Mouse (Mus musculus): ENCODE measurements at regions not wholly inside any gene's neighbourhood (a gene's known extent, or its start where the extent isn't known, plus 50 kb on each side); places are given as distances from the start of the nearest gene placed in this dataset.

DNA sequence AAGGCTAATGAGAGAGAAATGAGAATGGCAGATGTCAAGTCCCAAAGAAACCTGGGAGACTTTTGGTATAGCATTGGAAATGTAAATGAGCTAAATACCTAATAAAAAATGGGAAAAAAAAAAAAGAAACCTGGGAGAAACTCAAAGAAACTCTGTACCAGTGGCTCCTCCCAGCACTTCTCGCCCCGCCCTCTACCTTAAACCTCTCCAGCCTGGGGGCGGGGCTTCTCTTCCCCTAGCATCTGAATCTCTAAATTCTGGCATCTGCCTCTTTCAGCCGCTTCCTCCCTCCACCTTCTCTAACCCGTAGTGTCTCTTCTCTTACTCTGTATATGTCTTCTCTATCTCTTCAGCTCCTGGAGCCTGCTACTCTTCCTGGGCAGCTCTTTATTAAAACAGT lies 53.2 kb downstream of the Gpr6 start:
- ATAC-seq, result no peak

DNA sequence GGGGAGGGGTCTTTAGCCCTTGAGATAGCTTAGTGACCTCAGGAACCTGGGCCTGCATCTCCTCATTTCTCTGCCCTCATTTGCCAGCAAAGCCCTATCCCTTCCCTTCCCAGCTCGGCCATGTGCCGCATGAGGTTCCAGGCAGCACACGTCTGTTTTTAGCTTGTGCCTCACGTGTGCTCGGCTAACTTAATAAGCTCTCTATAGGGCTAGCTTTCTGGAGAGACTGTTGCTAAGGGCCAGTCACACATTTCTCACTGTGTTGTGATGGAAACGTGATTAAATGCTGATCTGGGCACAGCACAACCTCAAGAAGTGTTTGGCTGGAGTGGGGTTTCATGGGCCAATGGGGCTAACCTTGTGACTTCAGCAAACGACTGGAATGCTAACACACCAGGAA lies 55.5 kb downstream of the Gpr6 start:
- ATAC-seq, result no peak

DNA sequence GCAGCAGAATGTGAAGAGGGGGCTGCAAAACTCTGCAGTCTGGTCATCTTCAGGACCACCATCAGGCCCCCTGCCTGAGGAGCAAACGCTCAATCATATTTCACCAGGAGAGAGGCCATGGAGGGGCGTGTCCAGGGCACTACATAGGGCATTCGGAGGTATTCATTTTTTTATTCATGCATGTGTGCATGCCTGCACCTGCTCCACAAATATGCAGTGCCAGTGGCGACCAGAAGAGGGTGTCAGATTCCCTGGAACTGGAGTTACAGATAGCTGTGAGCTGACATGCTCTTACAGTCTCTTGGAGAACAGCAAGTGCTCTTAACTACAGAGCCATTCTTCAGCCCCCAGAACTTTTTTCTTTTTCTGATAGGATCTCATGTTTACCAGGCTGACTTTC lies 56.4 kb downstream of the Gpr6 start:
- ATAC-seq, result no peak

DNA sequence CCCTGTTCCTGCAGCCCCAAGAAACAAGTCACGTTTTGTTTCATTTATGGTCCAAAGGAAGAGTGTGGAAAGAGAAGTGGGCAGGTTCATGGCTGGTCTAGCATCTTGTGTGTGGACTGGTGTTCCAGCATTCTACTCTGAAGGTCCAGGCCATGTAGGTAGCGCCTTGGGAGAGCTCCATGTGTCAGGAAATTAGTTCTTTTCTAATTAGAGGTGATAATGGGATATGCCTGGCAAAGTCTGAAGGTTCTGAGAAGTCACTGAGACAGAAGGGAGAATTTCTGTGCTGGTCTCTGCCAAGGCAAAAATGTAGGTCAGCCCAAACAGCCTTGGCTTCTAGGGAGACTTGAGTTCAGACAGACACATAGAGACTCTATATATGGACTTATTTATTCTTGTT lies 61.5 kb downstream of the Gpr6 start:
- ATAC-seq, result no peak

DNA sequence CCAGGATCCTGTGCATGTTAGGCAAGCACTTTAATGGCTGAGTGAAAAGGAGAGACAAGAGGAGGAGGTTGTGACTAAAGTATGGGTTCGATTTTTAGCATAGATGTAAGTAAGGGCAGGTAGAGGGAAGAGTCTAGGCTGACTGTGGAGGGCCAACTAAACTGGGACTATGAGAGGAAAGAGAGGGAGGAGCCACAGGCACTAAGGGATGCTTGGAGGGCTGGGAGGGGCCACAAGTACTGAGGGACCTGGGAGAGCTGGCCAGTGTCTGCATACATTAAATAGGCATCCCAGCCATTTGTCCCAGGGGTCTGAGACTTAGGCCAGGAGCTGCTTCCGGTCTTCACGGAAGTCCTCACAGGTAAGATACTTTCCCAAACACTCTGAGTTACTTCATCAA lies 64.2 kb downstream of the Gpr6 start:
- ATAC-seq, result no peak

DNA sequence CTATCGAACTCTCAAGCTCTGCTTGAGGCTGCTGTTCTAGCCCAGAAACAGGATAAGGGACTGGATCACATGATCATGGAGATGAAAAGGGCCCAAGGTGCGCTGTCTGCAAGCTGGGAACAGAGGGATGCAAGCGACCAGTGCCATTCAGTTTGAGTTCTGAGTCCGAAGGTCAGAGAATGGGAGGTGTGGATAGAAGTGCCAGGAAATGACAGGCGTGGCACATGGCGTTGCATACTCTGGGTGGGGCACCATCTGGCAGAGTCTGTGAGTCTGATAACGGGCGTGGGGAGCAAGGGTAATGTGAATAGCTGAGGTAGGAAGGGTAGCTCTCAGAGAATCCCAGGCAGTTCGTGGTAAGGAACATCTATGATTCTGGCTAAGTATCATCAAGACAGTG lies 65.5 kb downstream of the Gpr6 start:
- ATAC-seq, result no peak

DNA sequence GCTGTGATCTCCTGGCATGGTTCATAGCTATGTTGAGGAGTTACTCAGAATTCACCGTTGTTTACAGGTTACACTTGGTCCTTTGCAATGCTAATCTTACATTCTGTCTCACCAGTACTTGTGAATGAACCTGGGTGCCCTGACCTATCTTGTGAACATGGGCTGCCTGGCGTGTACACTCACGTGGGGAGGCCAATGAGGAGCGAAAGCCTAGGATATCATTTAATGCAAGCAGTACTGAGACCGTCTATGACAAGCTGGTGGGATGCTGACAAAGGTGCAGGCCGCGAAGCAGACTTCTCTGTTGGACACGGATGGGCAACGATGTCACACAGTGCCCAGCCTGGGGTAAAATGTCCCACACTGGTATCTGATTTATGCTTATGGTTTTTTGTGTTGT lies 66.3 kb downstream of the Gpr6 start:
- no peak for ATAC-seq

DNA sequence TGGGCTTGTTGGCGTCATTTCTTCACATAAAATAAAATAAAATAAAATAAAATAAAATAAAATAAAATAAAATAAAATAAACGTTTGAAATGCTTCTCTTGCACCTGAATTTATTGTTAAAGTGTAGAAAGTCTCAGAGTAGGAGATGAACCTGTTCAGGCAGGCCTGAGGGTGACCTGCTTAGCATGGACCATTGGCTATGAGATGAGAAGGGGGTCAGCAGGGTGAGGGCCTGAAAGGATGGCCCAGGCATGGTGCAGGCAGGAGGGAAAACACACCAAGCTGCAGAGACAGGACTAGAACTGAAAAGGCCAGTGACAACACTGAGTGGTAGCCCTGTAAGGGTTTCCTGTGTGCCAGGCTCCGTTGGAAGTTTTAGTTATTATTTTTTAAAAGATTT lies 67.3 kb downstream of the Gpr6 start:
- ATAC-seq, result no peak

DNA sequence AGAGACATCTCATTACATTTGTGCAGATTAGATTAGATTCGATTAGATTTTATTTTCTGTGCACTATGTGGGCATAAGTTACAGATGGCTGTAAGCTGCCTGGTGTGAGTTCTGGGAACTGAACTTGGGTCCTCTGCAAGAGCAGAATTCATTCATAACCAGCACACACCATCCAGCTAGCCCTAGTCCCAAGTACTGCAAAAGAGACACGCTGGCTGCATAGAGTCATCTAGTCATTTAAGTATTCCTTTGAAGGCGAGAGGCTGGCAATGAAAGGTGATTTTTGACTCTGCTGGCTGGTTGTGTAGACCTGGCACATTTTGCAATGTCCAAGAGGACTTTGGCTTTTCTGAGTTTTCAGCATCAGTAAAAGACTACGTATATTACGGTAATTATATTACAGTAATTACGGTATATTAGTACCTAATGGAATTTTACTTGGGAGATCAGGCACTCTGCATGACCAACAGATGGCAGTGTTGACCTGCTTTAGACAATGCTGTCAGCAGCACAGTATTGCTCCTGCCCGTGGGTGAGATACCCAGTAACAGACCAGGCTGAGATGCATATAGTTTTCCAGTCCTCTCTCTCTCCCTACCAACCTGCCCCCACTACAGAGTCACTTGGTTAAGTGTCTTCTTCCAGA lies 67.9 kb downstream of the Gpr6 start:
- ATAC-seq, result peak; percentile 58

DNA sequence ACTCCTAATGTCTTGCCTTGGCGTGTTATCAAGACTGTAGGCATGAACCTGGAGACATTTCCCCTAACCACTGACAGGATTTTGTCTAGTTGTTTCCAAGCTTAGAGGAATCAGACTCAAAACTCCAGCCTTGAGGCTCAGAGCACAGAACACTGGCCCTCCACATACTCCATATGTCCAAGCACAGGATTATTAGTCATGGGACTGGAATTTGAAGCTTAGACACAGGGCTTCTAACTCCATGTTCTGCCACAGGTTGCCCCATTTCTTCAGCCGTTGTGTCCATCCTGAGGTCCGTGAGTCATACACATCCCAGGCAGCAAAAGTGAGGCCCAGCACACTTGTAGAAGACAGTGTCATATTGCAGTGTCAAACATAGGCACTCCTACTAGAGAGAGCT lies 68.9 kb downstream of the Gpr6 start:
- ATAC-seq, result no peak

DNA sequence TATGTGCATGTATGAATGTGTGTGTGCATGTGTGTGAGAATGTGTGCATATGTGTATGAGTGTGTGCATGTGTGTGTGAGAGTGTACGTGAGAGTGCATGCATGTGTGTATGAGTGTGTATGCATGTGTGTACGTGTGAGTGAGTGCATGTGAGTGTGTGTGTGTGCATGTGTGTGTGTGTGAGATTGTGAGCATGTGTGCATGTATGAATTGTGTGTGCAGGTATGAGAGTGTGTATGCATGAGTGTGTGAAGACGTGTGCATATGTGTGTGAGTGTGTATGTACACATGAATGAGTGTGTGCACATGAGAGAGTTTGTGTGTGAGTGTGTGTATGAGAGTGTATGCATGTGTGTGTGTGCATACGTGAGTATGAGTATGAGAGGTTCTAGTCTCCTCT lies 71.1 kb downstream of the Gpr6 start:
- ATAC-seq, result no peak

DNA sequence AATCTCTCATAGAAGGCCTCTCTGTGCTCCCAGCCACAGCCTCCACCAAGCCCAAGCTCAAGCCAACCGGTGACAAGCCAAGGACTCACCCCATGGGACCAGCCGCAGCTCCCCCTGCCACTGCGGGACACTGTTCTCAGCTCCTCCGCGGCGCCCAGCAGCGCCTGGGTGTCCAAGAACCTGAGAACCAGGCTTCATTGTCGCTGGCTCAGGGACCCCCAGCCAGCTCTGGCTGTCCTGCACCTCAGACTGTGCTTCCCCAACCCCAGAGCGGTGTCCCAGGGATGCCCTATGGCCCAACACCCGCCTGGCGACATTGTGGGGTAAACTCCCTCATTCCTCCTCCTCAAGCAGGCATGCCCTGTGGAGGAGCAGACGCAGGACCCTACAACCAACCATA lies 72.6 kb downstream of the Gpr6 start:
- ATAC-seq, result no peak

DNA sequence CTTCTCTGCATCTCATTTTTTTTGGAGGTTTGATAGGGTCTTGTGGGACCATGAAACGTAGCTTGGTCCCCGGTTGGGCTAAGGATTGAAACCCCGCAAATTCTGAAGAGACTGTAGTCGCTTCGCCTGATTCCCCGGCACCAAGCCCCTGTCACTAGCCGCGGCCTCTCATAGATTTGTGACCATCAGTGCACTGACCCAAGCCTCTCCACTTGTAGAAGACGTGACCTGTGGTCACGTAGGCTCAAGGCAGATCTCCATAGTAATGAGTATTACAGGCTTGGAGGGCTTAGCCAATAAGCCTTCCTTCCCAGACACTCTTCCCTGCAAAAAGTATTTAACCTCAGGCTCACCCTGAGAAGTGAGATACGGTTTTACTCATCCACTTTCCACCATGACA lies 73.3 kb downstream of the Gpr6 start:
- no peak for ATAC-seq

DNA sequence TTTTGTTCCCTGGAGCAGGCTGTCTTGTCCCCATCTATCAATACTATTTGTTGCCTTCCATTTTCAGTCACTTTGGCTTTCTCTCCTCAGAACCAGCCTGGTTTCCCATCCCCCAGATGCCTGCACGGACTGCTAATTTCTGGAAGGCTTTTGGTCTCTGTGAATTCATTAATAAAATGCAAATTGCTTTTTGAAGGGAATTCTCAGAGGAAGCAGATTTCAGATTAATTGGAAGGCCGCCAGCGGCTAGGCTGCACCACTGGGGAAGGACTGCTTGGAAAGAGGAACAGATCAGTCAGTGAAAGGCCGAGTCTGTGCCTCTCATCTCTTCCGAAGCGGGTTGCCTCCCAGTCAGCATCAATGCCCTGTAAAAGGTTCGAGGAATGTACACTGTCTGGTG lies 73.8 kb downstream of the Gpr6 start:
- no peak for ATAC-seq

DNA sequence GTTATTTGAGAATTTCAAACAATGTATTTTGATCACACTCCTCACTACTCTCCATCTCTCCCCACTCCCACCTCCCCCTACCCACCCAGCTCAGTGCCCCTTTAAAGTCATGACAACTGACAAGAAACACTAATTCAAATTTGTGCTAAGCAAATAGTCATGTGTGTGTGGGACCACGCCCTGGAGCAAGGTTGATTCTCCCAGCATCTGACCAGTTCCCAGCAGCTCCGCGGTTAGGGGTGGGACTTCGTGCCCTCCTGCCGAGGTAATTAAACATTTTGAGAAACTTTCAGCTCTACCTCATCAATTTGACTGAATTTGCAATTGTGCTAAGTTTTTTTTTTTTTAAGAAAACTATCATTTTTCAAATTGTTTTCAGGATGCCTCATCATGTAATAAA lies 74.5 kb downstream of the Gpr6 start:
- ATAC-seq, result no peak

Data from inflammation-experienced regulatory T-cells, adult 6 months (primary cell).